Mouse (Mus musculus) kidney, adult 9 months (tissue): ENCODE measurements around the gene Krt76.

Experiments
- DNase-seq: peaks from one replicate; pipeline ENCODE4 v3.0.0; 2022

Krt76 gene

GRCm38 (mm10) chr15:101892820-101893219 is at the start of gene Krt76:
Gene Krt76, minus strand, starts transcription at chr15:101892920.
- DNase-seq = no peak

- no peak for DNase-seq
These were observed 49.2 kb upstream of the Krt76 start for GRCm38 (mm10) chr15:101941948-101942347.

- DNase-seq = no peak
These were observed 47.6 kb upstream of the Krt76 start, which contains the start of gene Krt79 for GRCm38 (mm10) chr15:101940274-101940829. Gene Krt79, minus strand, starts transcription at chr15:101940324.

GRCm38 (mm10) chr15:101938600-101939308 is 46.0 kb upstream of the Krt76 start:
- DNase-seq = peak; percentile 20

GRCm38 (mm10) chr15:101933024-101933423 is 40.3 kb upstream of the Krt76 start:
- no peak for DNase-seq

GRCm38 (mm10) chr15:101929666-101930065 is 36.9 kb upstream of the Krt76 start:
- DNase-seq = peak; percentile 20

- DNase-seq = no peak
These were observed 36.4 kb upstream of the Krt76 start for GRCm38 (mm10) chr15:101929087-101929486.

GRCm38 (mm10) chr15:101927340-101928080 is 34.8 kb upstream of the Krt76 start:
- DNase-seq = peak; percentile 87

- no peak for DNase-seq
These were observed 32.3 kb upstream of the Krt76 start for GRCm38 (mm10) chr15:101925041-101925440.

GRCm38 (mm10) chr15:101924635-101925034 is 31.9 kb upstream of the Krt76 start, which contains the start of gene Krt4:
Gene Krt4, minus strand, starts transcription at chr15:101924735.
- no peak for DNase-seq

GRCm38 (mm10) chr15:101922296-101922695 is 29.6 kb upstream of the Krt76 start:
- no peak for DNase-seq

GRCm38 (mm10) chr15:101916072-101916471 is 23.4 kb upstream of the Krt76 start:
- DNase-seq = no peak

- DNase-seq = no peak
These were observed 12.1 kb upstream of the Krt76 start for GRCm38 (mm10) chr15:101904849-101905248.

- no peak for DNase-seq
These were observed 9.7 kb upstream of the Krt76 start for GRCm38 (mm10) chr15:101902171-101903149.

- no peak for DNase-seq
These were observed 2.5 kb upstream of the Krt76 start for GRCm38 (mm10) chr15:101895216-101895615.

- DNase-seq = no peak
These were observed 12.9 kb downstream of the Krt76 start for GRCm38 (mm10) chr15:101879776-101880175.

GRCm38 (mm10) chr15:101878041-101878440 is 14.7 kb downstream of the Krt76 start:
- DNase-seq = no peak

- no peak for DNase-seq
These were observed 18.3 kb downstream of the Krt76 start for GRCm38 (mm10) chr15:101874383-101874782.

- DNase-seq = no peak
These were observed 19.5 kb downstream of the Krt76 start for GRCm38 (mm10) chr15:101873231-101873630.

- no peak for DNase-seq
These were observed 23.3 kb downstream of the Krt76 start, which contains the start of gene Krt77 for GRCm38 (mm10) chr15:101869431-101869830. Gene Krt77, minus strand, starts transcription at chr15:101869705.

GRCm38 (mm10) chr15:101866754-101867153 is 26.0 kb downstream of the Krt76 start:
- no peak for DNase-seq

GRCm38 (mm10) chr15:101860421-101861130 is 32.1 kb downstream of the Krt76 start:
- no peak for DNase-seq
